6 mouse cellular contexts compared by ENCODE assay signal in genomic region chr16:14947561-14947960, GRCm38 (mm10). TPM values are rescaled to one million over a fixed set of nuclear protein-coding genes. Genes with fewer than 3 reads are reported as not detected.
"Had no signal": no experiment of that assay in that cellular context is flagged by ENCODE, and none has a peak within 500 bp of the region (broad histone marks: within the 10 kb centered on the region; RNA-seq: fewer than 3 reads in every experiment).

No protein-coding gene starts in this region.

RNA-seq across cellular contexts. Expression of gene Efcab1, which starts 41.2 kb away (rescaled TPM):
- total RNA-seq: heart, postnatal 10 days; heart, postnatal 14 days; heart, postnatal 25 days; heart, postnatal 36 days; hematopoietic stem cell, adult 5-6 weeks had no signal
- polyA plus RNA-seq: inflammation-experienced regulatory T-cells, adult 6 months had no signal
